Mouse (Mus musculus) hindbrain, embryonic 10.5 days (tissue): ENCODE measurements at regions not wholly inside any gene's neighbourhood (a gene's known extent, or its start where the extent isn't known, plus 50 kb on each side); places are given as distances from the start of the nearest gene placed in this dataset.

ENCODE experiments used
- DNase-seq: peaks from one replicate; pipeline ENCODE4 v3.0.0-alpha.2; 2017; ENCODE audit warnings: low spot score
- H3K27ac ChIP-seq: fragments of 300-500 bp; sonication (generic); 2 replicates; pipeline ENCODE4 v1.5.1; 2016; ENCODE audit warnings: mild to moderate bottlenecking, moderate library complexity
- H3K27me3 ChIP-seq: fragments of 300-500 bp; sonication (generic); 2 replicates; pipeline ENCODE4 v1.6.1; 2016; ENCODE audit warnings: mild to moderate bottlenecking; ENCODE audit not compliant: poor library complexity, insufficient read depth, severe bottlenecking
- H3K36me3 ChIP-seq: fragments of 300-500 bp; sonication (generic); 2 replicates; pipeline ENCODE4 v1.6.1; 2016; ENCODE audit warnings: mild to moderate bottlenecking, moderate library complexity
- H3K4me1 ChIP-seq: fragments of 300-500 bp; sonication (generic); replicated peaks from 2 replicates; pipeline ENCODE4 v1.6.1; 2016; ENCODE audit warnings: mild to moderate bottlenecking
- H3K4me3 ChIP-seq: fragments of 300-500 bp; sonication (generic); 2 replicates; pipeline ENCODE4 v1.5.1; 2016; ENCODE audit warnings: mild to moderate bottlenecking, moderate library complexity
- H3K9me3 ChIP-seq: fragments of 300-500 bp; sonication (generic); 2 replicates; pipeline ENCODE4 v1.6.1; 2016; ENCODE audit warnings: mild to moderate bottlenecking, moderate library complexity
- WGBS: fragments of 180-500 bp; shearing (Covaris S2); methylation state at CpG from one replicate; pipeline ENCODE4 v1.1.7; 2016; 5-methylcytosine and 5-hydroxymethylcytosine counted together

DNA sequence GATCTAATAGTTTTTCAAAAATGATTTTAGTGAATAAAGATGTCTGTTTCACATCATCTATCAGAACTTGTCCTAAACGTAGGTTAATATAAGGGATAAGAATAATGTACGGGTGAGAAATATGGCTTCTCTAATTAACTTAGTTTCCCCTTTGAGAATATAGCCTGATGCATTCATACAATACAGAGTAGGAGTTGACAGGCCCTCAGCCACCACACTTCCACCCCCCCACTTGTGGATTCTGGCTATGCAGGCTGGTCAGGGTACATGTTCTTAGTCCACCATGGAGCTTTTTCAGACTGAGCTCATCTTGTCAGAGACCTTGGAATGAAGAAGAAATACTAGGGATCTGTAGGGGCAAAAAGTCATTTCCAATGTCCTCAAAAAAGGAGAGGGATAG, 80.1 kb downstream of the Anxa1 start:
- no peak for DNase-seq
- H3K4me1 ChIP-seq: no peaks in the 10 kb centered on the region
- no peaks in the 10 kb centered on the region for H3K27me3 ChIP-seq
- no peak overlapping the region for H3K4me3 ChIP-seq
- H3K9me3 ChIP-seq: no peaks in the 10 kb centered on the region
- 91% methylated on average over 2 of the region's 2 CpGs for WGBS
- no peaks in the 10 kb centered on the region for H3K36me3 ChIP-seq
- H3K27ac ChIP-seq: no peak overlapping the region

DNA sequence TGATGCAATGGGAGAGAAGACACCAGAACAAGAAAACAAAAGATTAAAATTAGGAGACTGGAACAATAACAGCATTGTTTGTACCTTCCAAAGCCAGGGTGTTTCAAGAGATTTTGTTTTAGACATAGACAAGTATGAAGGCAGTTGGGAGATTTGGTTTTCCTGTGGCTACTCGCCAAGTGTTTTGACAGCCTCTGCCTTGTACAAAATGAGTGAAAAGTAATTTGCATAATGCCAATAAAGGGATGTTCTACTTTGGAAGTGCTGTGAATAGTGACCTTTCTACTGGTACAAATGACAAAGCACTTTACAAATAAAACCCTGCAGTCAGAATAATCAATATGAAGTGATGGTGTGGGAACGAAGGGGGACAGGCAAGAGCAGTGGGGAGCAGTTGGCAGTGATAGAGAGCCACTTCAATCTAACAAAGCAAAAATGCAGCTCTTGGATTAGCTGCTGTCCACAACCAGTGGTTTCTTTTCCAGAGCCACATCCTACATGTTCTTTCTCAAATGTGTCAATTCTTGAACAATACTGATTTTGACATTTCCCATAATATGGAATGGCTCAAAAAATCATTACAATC, 90.6 kb downstream of the Anxa1 start:
- H3K27me3 ChIP-seq: no peaks in the 10 kb centered on the region
- WGBS: 43% methylated on average over 2 of the region's 2 CpGs
- no peaks in the 10 kb centered on the region for H3K36me3 ChIP-seq
- DNase-seq: no peak
- no peak overlapping the region for H3K27ac ChIP-seq
- H3K9me3 ChIP-seq: no peaks in the 10 kb centered on the region
- H3K4me3 ChIP-seq: no peak overlapping the region
- no peaks in the 10 kb centered on the region for H3K4me1 ChIP-seq

DNA sequence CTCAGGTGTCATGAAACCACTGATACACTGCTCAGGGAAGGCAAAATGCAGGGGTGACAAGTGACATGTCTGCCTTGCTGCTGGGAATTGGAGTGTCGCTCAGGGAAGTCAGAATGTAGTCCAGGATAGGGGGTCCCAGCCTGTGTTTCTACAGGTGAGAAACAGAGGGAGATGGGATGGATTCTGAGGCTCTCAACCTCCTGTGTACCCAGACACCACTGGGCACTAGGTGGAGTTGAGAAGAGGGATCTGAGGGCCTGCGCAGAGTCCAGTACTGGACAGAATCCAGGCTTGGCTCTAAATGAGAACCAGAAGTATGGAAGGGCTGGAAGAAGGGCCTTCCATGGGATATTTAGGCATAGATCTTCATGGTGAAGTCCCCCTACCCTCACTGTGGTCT, 92.3 kb downstream of the Anxa1 start:
- no peak overlapping the region for H3K27ac ChIP-seq
- H3K4me3 ChIP-seq: no peak overlapping the region
- no peaks in the 10 kb centered on the region for H3K27me3 ChIP-seq
- no peaks in the 10 kb centered on the region for H3K9me3 ChIP-seq
- no peak for DNase-seq
- 88% methylated on average over 2 of the region's 2 CpGs for WGBS
- H3K4me1 ChIP-seq: no peaks in the 10 kb centered on the region
- H3K36me3 ChIP-seq: no peaks in the 10 kb centered on the region

DNA sequence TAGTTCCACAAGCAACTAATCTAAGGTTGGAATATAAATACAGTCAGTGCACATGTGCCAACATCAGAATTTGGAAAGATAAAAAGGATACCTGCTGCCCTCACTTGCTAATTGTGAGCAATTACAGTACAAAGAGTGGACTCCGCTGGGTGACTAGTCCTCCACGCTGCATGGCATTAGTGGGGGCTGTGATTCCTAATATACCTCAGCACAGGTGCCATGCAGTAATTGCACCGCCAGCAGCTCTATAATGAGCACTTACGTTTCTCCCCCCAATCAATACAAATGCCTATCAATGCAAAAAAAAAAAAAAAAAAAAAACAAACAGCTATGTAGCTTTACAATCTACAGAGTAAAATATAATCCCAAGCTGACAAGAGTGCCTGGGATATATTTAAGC, 105.6 kb downstream of the Anxa1 start:
- Histone ChIP-seq H3K4me1 (no peaks in the 10 kb centered on the region), H3K27me3 (no peaks in the 10 kb centered on the region), H3K9me3 (no peaks in the 10 kb centered on the region), H3K27ac (no peak overlapping the region), H3K4me3 (no peak overlapping the region), H3K36me3 (no peaks in the 10 kb centered on the region)
- WGBS: 85% methylated on average over 4 of the region's 4 CpGs
- DNase-seq: no peak

DNA sequence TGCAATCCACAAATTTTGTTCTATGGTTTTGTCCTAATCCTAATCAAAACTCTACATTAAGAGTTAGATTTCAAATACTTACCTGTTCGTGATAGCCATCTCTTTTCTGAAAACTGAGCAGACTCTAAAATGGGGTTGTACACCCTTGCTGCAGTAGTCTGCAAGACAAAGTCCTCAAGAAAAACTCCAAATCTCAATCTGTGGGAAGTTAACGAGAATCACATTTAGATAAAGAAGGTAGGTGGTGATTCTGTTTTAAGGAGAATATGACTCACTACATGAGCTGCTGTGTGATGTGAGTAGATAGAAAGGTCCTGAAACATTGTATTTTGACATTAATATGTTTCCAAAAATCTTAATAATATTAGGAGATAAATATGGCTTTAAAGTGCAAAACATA, 107.6 kb downstream of the Anxa1 start:
- Histone ChIP-seq H3K36me3 (no peaks in the 10 kb centered on the region), H3K27me3 (no peaks in the 10 kb centered on the region), H3K27ac (no peak overlapping the region), H3K4me3 (no peak overlapping the region), H3K9me3 (no peaks in the 10 kb centered on the region), H3K4me1 (no peaks in the 10 kb centered on the region)
- DNase-seq: no peak
- WGBS: 90% methylated on average over 2 of the region's 2 CpGs

DNA sequence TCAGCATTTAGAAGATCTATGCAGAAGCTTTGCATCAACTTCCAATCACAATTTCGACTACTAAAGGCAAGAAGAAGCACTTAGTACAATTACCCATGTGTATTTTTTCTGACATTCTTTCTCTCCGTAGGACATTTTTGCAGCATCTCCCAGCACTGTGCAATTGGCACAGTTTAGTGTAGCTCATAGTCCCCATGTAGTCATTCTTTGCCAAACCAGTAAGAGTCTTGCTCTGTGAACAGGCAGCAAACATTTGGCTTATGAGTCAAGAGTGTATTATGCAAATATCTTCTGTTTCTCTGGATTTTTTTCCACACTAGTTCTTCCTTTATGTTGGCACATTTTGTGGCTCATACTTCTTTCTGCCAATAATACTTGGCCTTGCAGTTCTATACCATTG, 129.2 kb downstream of the Anxa1 start:
- Histone ChIP-seq H3K4me3 (no peak overlapping the region), H3K27me3 (no peaks in the 10 kb centered on the region), H3K9me3 (no peaks in the 10 kb centered on the region), H3K27ac (no peak overlapping the region), H3K4me1 (no peaks in the 10 kb centered on the region), H3K36me3 (no peaks in the 10 kb centered on the region)
- 80% methylated on average over 2 of the region's 2 CpGs for WGBS
- no peak for DNase-seq

DNA sequence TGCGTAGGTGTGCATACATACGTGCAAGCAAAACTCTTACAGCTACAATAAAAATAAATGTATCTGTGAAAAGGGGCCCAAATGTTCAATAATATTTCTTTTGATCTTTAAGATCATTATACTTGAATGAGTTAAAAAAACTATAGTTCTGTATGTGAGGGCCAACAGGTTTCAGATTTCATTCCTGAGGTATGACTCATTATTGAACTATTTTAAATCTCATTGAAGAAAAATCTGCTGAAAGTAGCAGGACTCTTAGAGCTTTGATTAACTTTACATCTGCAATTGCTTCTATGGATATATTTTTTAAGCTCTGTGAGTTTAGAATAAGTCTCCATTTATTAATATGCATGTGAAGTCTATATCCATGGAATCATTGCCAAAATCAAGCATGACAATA, 138.6 kb downstream of the Anxa1 start:
- Histone ChIP-seq H3K4me1 (no peaks in the 10 kb centered on the region), H3K27ac (no peak overlapping the region), H3K27me3 (no peaks in the 10 kb centered on the region), H3K36me3 (no peaks in the 10 kb centered on the region), H3K9me3 (no peaks in the 10 kb centered on the region), H3K4me3 (no peak overlapping the region)
- DNase-seq: no peak
- WGBS: 86% methylated on average over 2 of the region's 2 CpGs

DNA sequence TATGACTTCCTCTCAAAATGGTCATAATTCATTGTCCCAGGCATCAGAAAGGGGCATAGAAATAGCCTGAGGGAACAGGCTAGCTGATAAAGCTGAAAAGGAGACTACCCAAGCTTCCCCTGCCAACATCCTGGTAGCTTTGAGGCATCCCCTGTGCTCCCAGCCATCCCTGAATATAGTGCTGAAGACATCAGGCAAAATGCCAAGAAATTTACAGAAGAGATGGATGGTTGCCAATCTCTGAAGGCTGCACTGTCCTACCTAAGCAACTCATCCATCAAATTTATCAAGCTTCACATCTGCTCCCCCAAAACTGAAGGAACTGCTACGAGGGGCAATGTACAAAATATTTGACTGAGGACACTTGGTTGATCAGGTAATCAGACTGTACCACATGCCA, 146.9 kb downstream of the Anxa1 start:
- Histone ChIP-seq H3K27me3 (no peaks in the 10 kb centered on the region), H3K36me3 (no peaks in the 10 kb centered on the region), H3K27ac (no peak overlapping the region), H3K4me3 (no peak overlapping the region), H3K9me3 (no peaks in the 10 kb centered on the region), H3K4me1 (no peaks in the 10 kb centered on the region)
- no peak for DNase-seq
- 79% methylated on average over 1 of the region's 1 CpGs for WGBS

DNA sequence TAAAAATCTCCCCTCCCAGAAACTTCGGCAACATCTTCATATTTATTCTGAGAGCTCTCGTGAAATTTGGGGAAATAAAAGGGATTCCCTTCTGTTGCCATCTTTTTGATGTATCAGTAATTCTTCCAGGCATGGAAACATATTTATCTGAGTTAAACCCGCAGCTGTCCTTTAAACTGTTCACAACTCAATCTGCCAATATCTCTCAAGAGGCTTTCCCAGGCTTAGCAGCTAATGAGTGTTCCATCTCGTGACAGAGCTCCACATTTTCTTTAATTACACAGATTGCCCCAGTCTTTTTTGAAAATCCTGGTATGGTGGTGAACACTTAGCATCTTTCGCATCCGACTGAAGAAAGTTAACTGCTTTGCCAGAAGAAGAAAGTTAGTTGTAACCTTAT, 149.5 kb downstream of the Anxa1 start:
- 85% methylated on average over 6 of the region's 6 CpGs for WGBS
- Histone ChIP-seq H3K9me3 (no peaks in the 10 kb centered on the region), H3K4me1 (no peaks in the 10 kb centered on the region), H3K27me3 (no peaks in the 10 kb centered on the region), H3K27ac (no peak overlapping the region), H3K4me3 (no peak overlapping the region), H3K36me3 (no peaks in the 10 kb centered on the region)
- no peak for DNase-seq

DNA sequence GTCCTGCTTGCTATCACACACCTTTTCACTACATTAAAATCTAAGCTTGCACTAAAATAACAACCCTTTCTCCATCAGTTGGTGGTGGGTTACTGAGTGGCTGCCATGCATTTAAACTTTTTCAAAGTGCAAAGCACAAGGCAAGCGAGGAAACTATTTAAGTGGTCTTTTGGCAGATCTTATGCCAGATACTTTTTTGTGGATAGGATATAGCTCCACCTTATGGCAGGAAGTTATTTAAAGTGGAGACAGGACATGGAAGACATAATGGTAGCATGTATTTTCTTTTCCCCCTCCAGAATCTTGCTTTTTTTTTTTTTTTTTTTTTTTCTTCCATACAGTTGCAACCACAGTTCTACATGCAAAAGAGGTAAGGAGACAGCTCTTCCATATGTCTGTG, 150.3 kb downstream of the Anxa1 start:
- no peaks in the 10 kb centered on the region for H3K36me3 ChIP-seq
- no peaks in the 10 kb centered on the region for H3K9me3 ChIP-seq
- no peaks in the 10 kb centered on the region for H3K27me3 ChIP-seq
- DNase-seq: no peak
- H3K4me3 ChIP-seq: no peak overlapping the region
- WGBS: 48% methylated on average over 1 of the region's 1 CpGs
- no peaks in the 10 kb centered on the region for H3K4me1 ChIP-seq
- H3K27ac ChIP-seq: no peak overlapping the region

DNA sequence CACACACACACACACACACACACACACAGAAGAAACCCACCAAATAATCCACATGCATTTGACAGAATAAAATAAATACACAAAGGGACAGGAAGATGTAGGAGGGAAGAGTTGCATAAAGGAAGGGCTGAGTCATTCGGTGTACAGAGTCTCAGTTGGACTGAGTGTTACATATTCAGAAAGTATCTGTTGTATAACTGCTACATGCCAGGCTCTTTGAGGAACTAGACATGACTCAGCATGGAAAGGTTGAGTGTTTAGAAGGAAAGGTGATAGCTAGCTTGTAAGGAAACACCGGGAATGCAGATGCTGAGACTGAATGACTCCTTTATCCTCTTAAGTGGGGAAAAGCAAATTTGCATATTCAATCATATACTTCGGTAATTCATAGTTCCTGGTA, 151.3 kb downstream of the Anxa1 start:
- no peak for DNase-seq
- WGBS: 40% methylated on average over 3 of the region's 3 CpGs
- Histone ChIP-seq H3K4me3 (no peak overlapping the region), H3K9me3 (no peaks in the 10 kb centered on the region), H3K27ac (no peak overlapping the region), H3K4me1 (no peaks in the 10 kb centered on the region), H3K27me3 (no peaks in the 10 kb centered on the region), H3K36me3 (no peaks in the 10 kb centered on the region)

DNA sequence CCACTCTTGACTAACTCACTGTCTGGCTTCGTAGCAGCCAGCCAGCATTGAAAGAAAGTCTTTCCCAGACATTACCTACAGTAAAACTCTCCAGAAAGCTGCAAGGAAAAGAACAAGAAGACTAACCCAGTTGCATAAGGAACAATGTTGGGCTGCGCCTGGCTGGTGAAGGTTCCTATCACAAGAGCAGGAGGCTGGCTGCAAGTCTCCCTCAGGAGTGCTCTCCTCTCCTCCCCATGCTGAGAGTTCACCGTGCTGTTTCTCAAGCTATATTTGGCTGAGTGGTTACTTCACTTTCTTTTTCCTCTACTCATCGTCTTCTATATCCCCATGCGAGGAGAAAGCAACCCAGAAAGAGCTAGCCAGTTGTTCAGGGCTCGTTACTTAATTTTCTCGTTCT, 164.0 kb downstream of the Anxa1 start:
- Histone ChIP-seq H3K27ac (no peak overlapping the region), H3K27me3 (no peaks in the 10 kb centered on the region), H3K36me3 (no peaks in the 10 kb centered on the region), H3K4me1 (no peaks in the 10 kb centered on the region), H3K9me3 (no peaks in the 10 kb centered on the region), H3K4me3 (no peak overlapping the region)
- DNase-seq: no peak
- 88% methylated on average over 7 of the region's 7 CpGs for WGBS

DNA sequence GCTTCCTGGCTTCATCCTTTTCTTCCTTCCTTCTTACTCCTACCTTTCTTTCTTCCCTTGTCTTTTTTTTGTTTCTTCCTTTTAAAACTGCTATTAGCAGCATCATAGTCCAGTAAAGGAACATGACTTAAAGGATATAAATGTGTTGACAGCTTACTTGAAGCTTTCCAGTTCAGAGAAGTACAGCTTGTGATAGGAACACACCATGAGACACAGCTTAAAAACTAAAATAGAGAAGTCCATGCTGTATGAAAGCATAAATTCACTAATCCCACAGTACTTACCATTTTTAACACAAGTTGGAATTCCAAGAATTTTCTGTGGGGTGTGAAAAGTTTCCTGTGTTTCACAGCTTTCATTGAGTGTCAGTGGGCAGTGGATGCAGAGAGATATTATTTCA, 173.4 kb downstream of the Anxa1 start:
- Histone ChIP-seq H3K4me1 (no peaks in the 10 kb centered on the region), H3K4me3 (no peak overlapping the region), H3K36me3 (no peaks in the 10 kb centered on the region), H3K9me3 (no peaks in the 10 kb centered on the region), H3K27ac (no peak overlapping the region), H3K27me3 (no peaks in the 10 kb centered on the region)
- no peak for DNase-seq

DNA sequence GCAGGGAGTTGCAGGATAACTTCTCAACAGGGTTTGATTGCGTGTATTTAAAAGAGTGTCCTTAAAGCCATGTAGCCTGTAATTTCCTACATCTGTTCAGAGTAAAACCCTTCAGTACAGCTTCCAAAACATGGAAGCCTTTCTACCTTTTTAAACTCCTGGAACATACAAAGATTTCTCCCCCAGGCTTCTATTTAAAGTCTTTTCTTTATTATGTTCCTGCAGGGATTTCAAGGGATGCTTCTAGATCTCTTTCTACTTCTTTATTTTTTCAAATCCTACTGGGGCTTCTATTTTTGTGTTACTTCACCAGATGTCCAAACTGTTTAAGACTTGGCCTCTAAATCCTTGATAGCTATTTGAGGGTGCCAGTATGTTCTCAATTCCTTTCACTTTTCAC, 196.2 kb downstream of the Anxa1 start:
- Histone ChIP-seq H3K36me3 (no peaks in the 10 kb centered on the region), H3K4me1 (no peaks in the 10 kb centered on the region), H3K9me3 (no peaks in the 10 kb centered on the region), H3K27ac (no peak overlapping the region), H3K4me3 (no peak overlapping the region), H3K27me3 (no peaks in the 10 kb centered on the region)
- 92% methylated on average over 1 of the region's 1 CpGs for WGBS
- DNase-seq: no peak
